Mouse (Mus musculus) cortical plate, adult 2 months (tissue): ENCODE measurements at regions not wholly inside any gene's neighbourhood (a gene's known extent, or its start where the extent isn't known, plus 50 kb on each side); places are given as distances from the start of the nearest gene placed in this dataset.

Experiments used
- CTCF ChIP-seq: fragments of 200-500 bp; IDR thresholded peaks from 2 replicates; pipeline ENCODE4 v1.5.1; 2011; ENCODE audit warnings: mild to moderate bottlenecking, control low read depth, low read length; ENCODE audit not compliant: insufficient read depth; ENCODE audit errors: extremely low read depth
- POLR2A ChIP-seq: fragments of 200-500 bp; IDR thresholded peaks from 2 replicates; pipeline ENCODE4 v1.6.1; 2011; ENCODE audit warnings: mild to moderate bottlenecking, low read length, control low read depth; ENCODE audit not compliant: insufficient read depth; ENCODE audit errors: extremely low read depth

DNA sequence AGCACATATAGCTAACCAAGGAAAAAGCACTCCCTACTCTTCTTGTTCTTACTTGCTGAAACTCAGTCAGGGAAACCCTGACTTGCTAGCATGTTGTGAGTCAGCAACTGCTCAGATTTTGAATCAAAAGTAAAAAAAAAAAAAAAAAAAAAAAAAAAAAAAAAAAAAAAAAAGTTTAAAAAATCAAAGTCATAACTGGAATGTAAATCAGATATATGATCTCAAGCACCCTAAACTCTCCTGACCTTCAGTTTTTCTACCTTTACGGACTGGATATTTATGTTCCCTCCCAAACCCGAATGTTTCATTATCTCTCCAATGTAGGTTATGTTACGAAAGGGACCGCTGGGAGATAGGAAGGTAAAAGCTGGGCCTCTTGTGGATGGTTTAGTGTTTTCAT lies 77.0 kb downstream of the Lmo4 start:
- no peak for TF ChIP-seq CTCF
- no peak for TF ChIP-seq POLR2A
